Mouse (Mus musculus): Measurements from ENCODE around the gene Fbxw10. TPM values are rescaled to one million over a fixed set of nuclear protein-coding genes. Genes with fewer than 3 reads are reported as not detected.

Fbxw10 gene
- not detected in 2 replicates for polyA plus RNA-seq (2012)

DNA sequence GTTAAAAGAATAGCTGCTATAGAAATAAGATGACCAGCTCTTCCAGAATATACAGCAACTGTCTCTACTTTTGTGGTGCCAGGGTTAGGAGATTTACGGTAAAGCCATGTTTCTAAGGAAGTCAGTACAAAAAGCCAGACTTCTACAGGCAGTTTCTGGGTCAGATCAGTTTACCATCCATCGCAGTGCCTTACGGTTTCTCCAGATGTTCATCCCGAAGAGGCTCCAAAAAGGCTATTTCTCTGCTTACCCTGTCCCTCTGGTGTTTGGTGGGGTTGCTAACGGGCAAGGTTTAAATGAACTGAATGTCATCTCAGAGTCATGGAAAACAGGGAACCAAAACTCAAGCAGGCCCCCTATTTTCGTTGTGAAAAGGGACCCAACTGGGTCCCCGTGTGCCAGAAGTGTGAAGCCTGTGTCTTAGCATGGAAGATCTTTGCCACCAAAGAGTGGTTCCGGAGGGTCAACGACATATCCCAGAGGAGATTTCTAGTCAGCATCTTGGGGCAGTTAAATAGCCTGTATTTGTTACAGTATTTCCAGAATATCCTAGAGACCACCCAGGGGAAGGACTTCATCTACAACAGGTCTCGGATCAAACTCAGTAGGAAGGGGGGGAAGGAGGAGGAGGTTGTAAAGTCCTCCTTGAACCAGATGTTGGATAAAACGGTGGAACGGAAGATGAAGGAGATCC, at the start of gene Fbxw10:
Gene Fbxw10, plus strand, starts transcription at position 109 of the 694 bp plus-strand sequence.
- Histone ChIP-seq H3K36me3 (ENCODE audit: control insufficient read depth) (no peaks in the 10 kb centered on the region), H3K4me1 (ENCODE audit: control insufficient read depth) (no peaks in the 10 kb centered on the region), H3K4me3 (replicated peaks) (no peak within 1 kb of the TSS), H3K27me3 (ENCODE audit: control insufficient read depth) (no peaks in the 10 kb centered on the region), H3K9me3 (ENCODE audit: control insufficient read depth, low read length) (no peaks in the 10 kb centered on the region)
- TF ChIP-seq TAL1 (IDR thresholded peaks at IDR 0.05; ENCODE audit: low read length) (no peak), GATA1 (IDR thresholded peaks at IDR 0.05; ENCODE audit: low read length) (no peak)

DNA sequence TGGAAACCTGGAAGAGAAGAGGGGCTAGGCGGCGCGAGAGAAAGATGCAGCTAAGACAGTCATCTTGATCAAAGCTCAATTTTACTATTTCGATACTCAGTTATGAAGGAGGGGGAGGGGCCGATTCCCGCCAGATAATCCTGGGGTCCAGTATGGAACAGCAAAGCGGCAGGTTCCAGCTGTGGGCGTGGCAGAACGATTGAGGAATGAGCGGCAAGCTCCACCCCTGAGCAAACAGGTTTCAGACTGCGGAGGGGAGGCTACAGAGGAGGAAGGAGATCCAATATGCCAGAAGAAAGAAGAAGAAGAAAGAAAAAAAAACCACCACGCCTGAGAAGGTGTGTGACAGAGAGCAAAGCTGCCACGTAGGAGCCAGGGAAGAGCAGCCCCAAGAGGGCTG, 42.8 kb upstream of the Fbxw10 start:
- TF ChIP-seq GATA1 (IDR thresholded peaks at IDR 0.05; ENCODE audit: low read length) (no peak), TAL1 (IDR thresholded peaks at IDR 0.05; ENCODE audit: low read length) (no peak)
- Histone ChIP-seq H3K27me3 (ENCODE audit: control insufficient read depth) (no peaks in the 10 kb centered on the region), H3K9me3 (ENCODE audit: control insufficient read depth, low read length) (peaks cover 5% of the 10 kb centered on the region; the same call in 1 of the 2 replicates), H3K36me3 (ENCODE audit: control insufficient read depth) (no peaks in the 10 kb centered on the region), H3K4me3 (replicated peaks) (no peak overlapping the region), H3K4me1 (ENCODE audit: control insufficient read depth) (no peaks in the 10 kb centered on the region)

DNA sequence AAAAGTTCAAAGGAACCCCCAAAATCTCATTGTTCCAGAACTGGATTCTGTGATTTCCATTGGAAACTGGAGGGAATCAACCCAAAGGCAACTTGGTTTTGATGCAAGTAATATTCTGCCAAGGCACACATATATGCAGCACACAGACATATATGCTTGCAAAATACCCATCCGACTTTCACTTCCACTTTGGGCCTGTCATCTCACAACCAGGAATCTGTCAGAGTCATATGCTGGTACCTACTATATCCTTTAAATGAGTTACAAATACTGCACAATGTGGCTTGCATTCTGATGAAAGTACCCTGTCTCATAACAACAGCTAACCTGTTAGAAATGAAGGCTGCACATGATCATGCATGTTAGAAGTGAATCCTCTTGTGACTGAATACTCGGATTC, 38.9 kb upstream of the Fbxw10 start:
- H3K4me1 ChIP-seq (ENCODE audit: control insufficient read depth) = no peaks in the 10 kb centered on the region
- no peak for TF ChIP-seq GATA1 (IDR thresholded peaks at IDR 0.05; ENCODE audit: low read length)
- no peak for TF ChIP-seq TAL1 (IDR thresholded peaks at IDR 0.05; ENCODE audit: low read length)
- H3K27me3 ChIP-seq (ENCODE audit: control insufficient read depth) = no peaks in the 10 kb centered on the region
- no peak overlapping the region for H3K4me3 ChIP-seq (replicated peaks)
- peaks cover 5% of the 10 kb centered on the region; the same call in 1 of the 2 replicates for H3K9me3 ChIP-seq (ENCODE audit: control insufficient read depth, low read length)
- no peaks in the 10 kb centered on the region for H3K36me3 ChIP-seq (ENCODE audit: control insufficient read depth)

DNA sequence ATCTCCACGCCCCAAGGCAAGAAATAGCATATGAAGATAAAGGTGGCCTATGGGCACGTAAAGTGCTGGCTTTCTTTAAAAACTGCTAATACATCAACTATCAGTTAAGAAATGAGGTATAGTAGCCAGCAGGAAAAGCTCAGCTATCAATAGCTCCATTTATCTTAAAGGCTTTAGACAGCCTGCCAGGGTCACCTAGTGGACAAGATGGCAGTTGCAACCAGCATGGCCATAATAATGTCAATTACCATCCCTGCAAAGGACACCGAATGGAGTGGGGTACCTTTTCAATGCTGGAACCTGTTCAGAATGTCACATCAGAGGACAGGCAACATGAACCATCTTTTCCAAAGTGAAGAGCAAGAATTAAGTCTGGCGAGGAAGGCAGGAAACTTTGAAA, 37.7 kb upstream of the Fbxw10 start:
- Histone ChIP-seq H3K4me1 (ENCODE audit: control insufficient read depth) (no peaks in the 10 kb centered on the region), H3K4me3 (replicated peaks) (no peak overlapping the region), H3K36me3 (ENCODE audit: control insufficient read depth) (no peaks in the 10 kb centered on the region), H3K27me3 (ENCODE audit: control insufficient read depth) (no peaks in the 10 kb centered on the region), H3K9me3 (ENCODE audit: control insufficient read depth, low read length) (peaks cover 5% of the 10 kb centered on the region; the same call in 1 of the 2 replicates)
- TF ChIP-seq TAL1 (IDR thresholded peaks at IDR 0.05; ENCODE audit: low read length) (no peak), GATA1 (IDR thresholded peaks at IDR 0.05; ENCODE audit: low read length) (no peak)

DNA sequence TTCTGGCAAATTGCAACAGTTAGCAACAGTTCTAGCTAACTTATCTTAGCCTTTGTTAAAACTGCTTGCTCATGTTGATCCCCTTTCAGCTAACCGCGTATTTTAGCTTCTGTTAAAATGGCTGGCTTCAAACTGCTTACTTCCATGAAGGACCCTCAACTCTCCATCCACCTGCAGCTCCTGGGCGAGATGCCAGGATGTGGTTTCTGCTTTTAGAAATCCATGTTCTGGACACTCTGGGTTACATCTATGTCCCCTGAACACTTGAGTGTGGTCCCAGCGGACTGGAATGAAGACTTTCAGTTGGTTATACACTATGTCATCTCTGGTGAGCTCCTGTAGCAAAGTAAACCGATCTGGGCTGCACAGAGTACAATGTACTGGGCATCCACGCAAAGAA, 34.6 kb upstream of the Fbxw10 start:
- no peak for TF ChIP-seq GATA1 (IDR thresholded peaks at IDR 0.05; ENCODE audit: low read length)
- no peak for TF ChIP-seq TAL1 (IDR thresholded peaks at IDR 0.05; ENCODE audit: low read length)
- H3K4me1 ChIP-seq (ENCODE audit: control insufficient read depth) = no peaks in the 10 kb centered on the region
- H3K4me3 ChIP-seq (replicated peaks) = no peak overlapping the region
- no peaks in the 10 kb centered on the region for H3K27me3 ChIP-seq (ENCODE audit: control insufficient read depth)
- no peaks in the 10 kb centered on the region for H3K36me3 ChIP-seq (ENCODE audit: control insufficient read depth)
- no peaks in the 10 kb centered on the region for H3K9me3 ChIP-seq (ENCODE audit: control insufficient read depth, low read length)

DNA sequence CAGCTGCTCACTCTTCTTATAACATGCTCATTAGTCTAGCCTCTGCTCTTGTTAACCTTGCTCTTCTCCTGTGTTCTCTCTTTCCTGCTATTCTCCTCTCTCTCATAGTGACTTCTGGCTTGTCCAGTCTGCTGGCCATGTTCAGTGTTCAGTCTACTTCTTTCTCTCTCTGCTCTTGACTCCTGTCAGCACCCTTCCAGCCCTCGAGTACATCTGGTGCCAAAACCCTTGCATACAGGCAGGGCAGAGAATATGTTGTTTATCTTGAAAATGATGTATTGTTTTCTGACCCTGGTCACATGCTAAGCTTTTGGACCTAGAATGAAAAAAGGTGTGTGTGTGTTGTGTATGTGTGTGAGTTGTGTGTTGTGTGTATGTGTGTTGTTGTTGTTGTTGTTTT, 33.4 kb upstream of the Fbxw10 start:
- Histone ChIP-seq H3K27me3 (ENCODE audit: control insufficient read depth) (no peaks in the 10 kb centered on the region), H3K4me3 (replicated peaks) (no peak overlapping the region), H3K36me3 (ENCODE audit: control insufficient read depth) (no peaks in the 10 kb centered on the region), H3K9me3 (ENCODE audit: control insufficient read depth, low read length) (no peaks in the 10 kb centered on the region), H3K4me1 (ENCODE audit: control insufficient read depth) (no peaks in the 10 kb centered on the region)
- TF ChIP-seq GATA1 (IDR thresholded peaks at IDR 0.05; ENCODE audit: low read length) (no peak), TAL1 (IDR thresholded peaks at IDR 0.05; ENCODE audit: low read length) (no peak)

DNA sequence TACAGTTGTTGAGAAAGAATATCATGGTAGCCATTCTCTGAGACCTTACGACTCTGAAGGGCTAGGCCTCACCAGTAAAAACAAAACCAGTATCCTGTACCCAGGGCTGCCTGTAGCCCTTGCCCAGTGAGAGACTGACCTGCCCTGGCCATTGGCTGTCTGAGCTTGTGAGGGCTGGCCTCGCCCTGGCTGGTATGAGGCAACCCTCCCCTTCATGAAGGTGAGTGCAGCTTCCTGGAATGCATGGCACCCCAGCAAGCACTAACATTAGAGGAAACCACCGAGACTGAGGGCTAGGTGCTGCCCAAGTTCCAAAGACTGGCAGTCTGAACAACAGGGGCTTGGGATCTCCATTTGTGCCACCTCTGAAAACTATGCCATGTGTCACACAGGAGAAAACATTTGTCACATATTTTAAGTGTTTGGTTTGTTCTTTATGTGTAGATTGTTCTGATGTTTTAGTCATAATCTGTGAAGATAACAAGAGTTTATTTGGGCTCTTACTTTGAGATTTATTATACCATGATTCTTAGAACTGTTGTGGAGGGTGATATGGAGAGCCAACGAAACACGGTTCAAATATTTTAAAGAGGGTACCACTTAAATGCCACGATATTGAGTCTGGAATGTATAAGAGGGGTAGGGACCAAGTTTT, 32.8 kb upstream of the Fbxw10 start:
- H3K36me3 ChIP-seq (ENCODE audit: control insufficient read depth) = no peaks in the 10 kb centered on the region
- H3K9me3 ChIP-seq (ENCODE audit: control insufficient read depth, low read length) = no peaks in the 10 kb centered on the region
- TF ChIP-seq GATA1 (IDR thresholded peaks at IDR 0.05; ENCODE audit: low read length) = no peak
- no peak for TF ChIP-seq TAL1 (IDR thresholded peaks at IDR 0.05; ENCODE audit: low read length)
- H3K4me3 ChIP-seq (replicated peaks) = no peak overlapping the region
- 0 out of 2 replicates have a peak, but pooled peaks cover 2% of the 10 kb centered on the region for H3K27me3 ChIP-seq (ENCODE audit: control insufficient read depth)
- H3K4me1 ChIP-seq (ENCODE audit: control insufficient read depth) = no peaks in the 10 kb centered on the region; the same call in 1 of the 2 replicates

DNA sequence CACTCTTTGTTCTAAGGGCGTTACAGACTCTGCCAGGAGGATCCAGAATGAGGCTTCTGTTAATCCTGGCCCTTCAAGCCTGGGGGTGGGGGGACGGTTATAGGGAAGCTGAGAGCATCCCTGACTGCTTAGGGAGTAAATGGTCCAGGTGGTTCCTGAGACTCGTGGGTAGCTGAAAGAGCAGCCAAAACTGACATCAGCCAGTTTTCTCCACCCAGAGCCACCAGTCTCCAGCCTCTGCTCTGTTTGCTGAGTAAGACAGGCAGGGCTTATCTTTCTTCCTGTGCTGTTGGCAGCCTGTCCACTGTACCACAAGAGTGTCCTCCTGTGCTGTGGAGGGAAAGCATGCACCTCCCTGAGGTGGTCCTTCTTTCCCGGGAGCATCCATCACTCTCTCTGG, 32.2 kb upstream of the Fbxw10 start:
- H3K4me1 ChIP-seq (ENCODE audit: control insufficient read depth) = no peaks in the 10 kb centered on the region; the same call in 1 of the 2 replicates
- no peaks in the 10 kb centered on the region for H3K9me3 ChIP-seq (ENCODE audit: control insufficient read depth, low read length)
- no peak overlapping the region for H3K4me3 ChIP-seq (replicated peaks)
- H3K36me3 ChIP-seq (ENCODE audit: control insufficient read depth) = no peaks in the 10 kb centered on the region
- H3K27me3 ChIP-seq (ENCODE audit: control insufficient read depth) = peaks cover 6% of the 10 kb centered on the region; the same call in 1 of the 2 replicates
- TF ChIP-seq TAL1 (IDR thresholded peaks at IDR 0.05; ENCODE audit: low read length) (no peak), GATA1 (IDR thresholded peaks at IDR 0.05; ENCODE audit: low read length) (no peak)

DNA sequence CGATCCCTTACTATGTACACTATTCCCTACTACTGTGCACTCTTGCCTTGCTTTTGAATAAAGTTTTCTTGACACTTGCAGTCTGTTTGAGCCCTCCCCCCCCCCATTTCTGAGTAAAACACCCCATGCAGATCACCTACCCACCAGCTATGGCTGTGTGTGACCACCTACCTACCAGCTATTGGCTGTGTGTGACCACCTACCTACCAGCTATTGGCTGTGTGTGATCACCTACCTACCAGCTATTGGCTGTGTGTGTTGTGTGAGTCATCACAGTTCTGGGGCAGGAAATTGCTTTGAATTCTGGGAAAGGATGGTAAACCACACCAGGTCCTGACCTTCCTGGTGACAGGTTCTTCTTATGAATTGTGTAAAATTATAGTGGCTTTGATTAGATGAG, 31.4 kb upstream of the Fbxw10 start:
- Histone ChIP-seq H3K4me3 (replicated peaks) (no peak overlapping the region), H3K27me3 (ENCODE audit: control insufficient read depth) (peaks cover 11% of the 10 kb centered on the region), H3K36me3 (ENCODE audit: control insufficient read depth) (no peaks in the 10 kb centered on the region), H3K9me3 (ENCODE audit: control insufficient read depth, low read length) (no peaks in the 10 kb centered on the region), H3K4me1 (ENCODE audit: control insufficient read depth) (peaks cover 5% of the 10 kb centered on the region)
- TF ChIP-seq GATA1 (IDR thresholded peaks at IDR 0.05; ENCODE audit: low read length) = no peak
- no peak for TF ChIP-seq TAL1 (IDR thresholded peaks at IDR 0.05; ENCODE audit: low read length)

Data from erythroblast, embryonic 14.5 days (primary cell).